Mouse (Mus musculus): Measurements from ENCODE around the gene Daxx.
A peak's percentile ranks its signal among the peaks of the same experiment; 100 is the strongest.

Daxx gene

GRCm38 (mm10) chr17:33920282-33921097, 11.3 kb downstream of the Daxx start:
- DNase-seq (ENCODE audit: low spot score) = peak; percentile 86

GRCm38 (mm10) chr17:33921361-33921760, 12.1 kb downstream of the Daxx start:
- no peak for DNase-seq (ENCODE audit: low spot score)

- DNase-seq (ENCODE audit: low spot score) = no peak
These were observed 15.5 kb downstream of the Daxx start for GRCm38 (mm10) chr17:33924577-33925283.

- DNase-seq (ENCODE audit: low spot score) = no peak
These were observed 16.3 kb downstream of the Daxx start for GRCm38 (mm10) chr17:33925406-33926116.

GRCm38 (mm10) chr17:33926207-33926932, 17.2 kb downstream of the Daxx start:
- DNase-seq (ENCODE audit: low spot score) = no peak

GRCm38 (mm10) chr17:33928251-33928947, 19.2 kb downstream of the Daxx start:
- DNase-seq (ENCODE audit: low spot score) = no peak

DNA sequence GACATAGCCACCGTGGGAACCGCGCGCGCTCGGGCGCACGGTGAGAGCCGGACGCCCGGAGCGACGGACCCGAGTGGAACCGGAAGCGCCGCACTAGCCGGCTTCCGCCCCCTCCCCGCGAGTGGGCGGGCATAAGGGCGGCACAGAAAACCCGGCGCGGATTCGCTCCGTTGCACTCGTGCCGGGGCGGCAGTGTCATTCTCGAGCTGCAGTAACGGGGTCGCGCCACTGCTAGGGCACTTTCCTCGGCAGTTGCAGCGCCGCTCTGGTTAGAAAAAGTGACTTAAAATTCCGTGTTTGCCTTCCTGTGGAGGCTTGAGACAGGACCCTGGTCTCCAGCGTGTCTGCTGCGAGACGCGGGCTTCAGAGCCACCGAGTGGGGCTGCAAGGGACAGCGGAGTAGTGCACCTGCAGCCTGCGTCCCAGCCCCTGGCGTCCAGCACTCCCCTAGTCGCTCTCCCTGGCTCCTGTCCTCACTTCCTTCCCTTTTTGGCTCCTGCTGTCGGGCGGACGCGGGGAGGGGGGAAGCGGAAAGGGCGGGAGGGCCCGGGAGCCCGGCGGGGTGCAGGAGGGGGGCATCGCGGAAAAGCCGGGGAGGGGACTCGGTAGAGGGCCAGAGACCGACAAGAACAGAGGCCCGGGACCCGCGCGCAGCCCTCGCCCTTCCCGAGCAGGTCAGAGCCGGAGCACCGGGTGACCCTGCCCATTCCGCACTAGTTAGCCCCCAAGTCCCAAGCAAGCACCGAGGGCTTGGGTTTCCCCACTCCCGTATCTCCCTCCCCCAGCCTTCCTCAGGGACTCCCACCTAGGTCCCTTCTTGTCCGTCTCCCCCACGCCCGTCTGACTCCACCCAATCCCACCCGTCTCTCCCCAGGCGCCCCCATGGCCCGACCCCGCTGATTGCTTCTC, 20.4 kb downstream of the Daxx start, which contains the start of gene Rgl2:
Gene Rgl2, plus strand, starts transcription at position 173 of the 909 bp plus-strand sequence.
- DNase-seq (ENCODE audit: low spot score) = peak; percentile 93

GRCm38 (mm10) chr17:33930280-33931158, 21.3 kb downstream of the Daxx start:
- DNase-seq (ENCODE audit: low spot score) = no peak

DNA sequence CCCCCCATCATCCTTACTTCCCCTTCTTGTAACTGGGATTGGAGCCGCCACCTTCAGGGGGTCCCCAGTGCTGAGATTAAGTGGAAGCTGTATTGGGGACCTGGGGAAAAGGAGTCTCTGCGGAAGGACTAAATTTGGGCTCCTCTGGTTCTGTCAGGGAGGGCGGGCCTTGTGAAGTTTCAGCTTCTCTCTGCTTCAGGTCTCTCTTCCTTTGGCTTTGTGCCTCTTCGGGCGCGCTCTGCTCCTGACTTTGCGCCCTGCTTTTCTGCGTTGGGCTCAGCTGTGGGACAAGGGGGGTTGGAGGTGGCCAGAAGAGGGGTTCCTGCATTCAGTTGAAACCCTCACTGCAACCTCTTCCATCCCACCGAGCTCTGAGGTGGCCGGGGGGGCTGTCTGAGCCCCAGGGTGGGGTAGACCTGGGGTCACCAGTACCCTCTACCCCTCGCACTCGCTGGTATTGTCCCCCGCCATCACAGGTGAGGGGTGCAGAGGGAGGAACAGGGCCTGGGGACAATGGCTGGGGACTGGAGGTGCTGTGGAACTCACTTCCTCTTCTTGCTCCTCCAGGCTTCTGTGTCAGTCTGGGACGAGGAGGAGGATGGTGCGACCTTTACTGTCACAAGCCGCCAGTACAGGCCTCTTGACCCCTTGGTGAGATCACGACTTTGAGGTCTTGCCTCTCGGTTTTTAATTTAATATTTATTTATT, 22.1 kb downstream of the Daxx start:
- no peak for DNase-seq (ENCODE audit: low spot score)

DNA sequence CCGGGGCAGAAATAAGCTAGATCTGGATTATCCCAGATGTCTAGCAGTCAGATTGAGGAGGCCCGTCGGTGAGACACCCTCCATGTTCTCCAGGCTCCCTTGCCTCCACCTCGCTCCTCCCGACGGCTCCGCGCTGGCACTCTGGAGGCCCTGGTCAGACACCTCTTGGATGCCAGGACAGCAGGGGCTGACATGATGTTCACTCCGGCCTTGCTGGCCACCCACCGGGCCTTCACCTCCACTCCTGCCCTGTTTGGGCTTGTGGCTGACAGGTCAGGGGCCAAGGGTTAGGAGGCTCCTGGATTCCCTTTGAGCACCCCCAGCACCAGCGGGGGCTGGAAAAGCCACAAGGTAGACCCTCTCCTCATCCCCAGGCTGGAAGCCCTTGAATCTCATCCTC, 22.7 kb downstream of the Daxx start:
- DNase-seq (ENCODE audit: low spot score) = no peak

- DNase-seq (ENCODE audit: low spot score) = no peak
These were observed 23.2 kb downstream of the Daxx start for GRCm38 (mm10) chr17:33932448-33932847.

- DNase-seq (ENCODE audit: low spot score) = no peak
These were observed 23.8 kb downstream of the Daxx start for GRCm38 (mm10) chr17:33932970-33933369.

DNA sequence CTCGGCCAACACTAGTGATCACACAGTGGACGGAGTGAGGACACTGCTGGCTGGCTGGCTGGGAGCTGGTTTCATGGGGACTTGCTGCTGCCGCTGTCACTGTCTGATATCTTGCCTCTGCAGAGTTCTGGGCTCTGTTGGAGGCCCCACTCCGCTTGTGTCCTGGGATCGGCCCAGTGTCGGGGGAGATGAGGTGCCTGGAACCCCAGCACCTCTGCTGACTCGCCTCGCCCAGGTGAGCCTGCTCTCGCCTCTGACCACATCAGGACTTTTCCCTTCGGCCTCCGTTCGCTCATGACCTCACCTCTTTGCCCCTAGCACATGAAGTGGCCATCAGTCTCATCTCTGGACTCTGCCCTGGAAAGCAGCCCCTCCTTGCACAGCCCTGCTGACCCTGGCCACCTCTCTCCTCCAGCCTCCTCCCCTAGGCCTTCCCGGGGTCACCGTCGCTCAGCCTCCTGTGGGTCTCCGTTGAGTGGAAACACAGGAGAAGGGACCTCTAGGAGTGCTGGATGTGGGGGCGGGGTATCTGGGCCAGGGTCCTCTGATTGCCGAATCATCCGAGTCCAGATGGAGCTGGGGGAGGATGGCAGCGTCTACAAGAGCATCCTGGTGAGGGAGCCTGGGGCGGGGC, 26.3 kb downstream of the Daxx start:
- no peak for DNase-seq (ENCODE audit: low spot score)

DNA sequence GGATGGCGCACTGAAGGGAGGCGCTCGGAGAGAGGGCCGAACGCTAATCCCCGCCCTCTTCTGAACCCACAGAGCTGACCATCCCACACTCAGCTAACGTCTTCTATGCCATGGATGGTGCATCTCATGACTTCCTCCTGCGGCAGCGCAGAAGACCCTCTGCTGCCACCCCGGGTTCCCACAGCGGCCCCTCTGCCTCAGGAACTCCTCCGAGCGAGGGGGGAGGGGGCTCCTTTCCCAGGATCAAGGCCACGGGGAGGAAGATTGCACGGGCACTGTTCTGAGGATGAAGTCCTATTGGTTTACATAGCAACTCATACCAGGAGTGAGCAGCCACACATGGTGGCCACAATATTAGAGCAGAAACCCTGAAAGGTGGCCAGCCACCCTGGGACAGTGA, 27.8 kb downstream of the Daxx start:
- no peak for DNase-seq (ENCODE audit: low spot score)

DNA sequence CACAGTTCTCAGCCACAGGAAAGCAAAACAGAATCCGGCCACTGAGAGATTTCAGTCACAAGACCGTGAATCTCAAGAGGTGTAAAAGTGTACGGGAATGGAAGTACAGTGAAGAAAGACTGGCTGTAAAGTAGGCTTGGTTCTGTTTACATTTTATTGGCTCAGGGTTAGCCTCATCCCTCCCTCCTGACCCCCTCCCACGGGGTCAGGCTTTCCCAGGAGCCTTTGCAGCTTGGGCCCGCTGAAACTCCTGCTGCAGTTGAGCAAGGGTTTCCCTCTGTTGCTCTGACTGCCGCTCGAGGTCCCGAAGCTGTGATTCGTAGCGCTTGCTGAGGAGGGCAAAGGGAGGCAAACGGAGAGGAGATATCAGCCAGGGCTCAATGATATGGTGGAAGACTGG, 29.6 kb downstream of the Daxx start:
- DNase-seq (ENCODE audit: low spot score) = no peak

DNA sequence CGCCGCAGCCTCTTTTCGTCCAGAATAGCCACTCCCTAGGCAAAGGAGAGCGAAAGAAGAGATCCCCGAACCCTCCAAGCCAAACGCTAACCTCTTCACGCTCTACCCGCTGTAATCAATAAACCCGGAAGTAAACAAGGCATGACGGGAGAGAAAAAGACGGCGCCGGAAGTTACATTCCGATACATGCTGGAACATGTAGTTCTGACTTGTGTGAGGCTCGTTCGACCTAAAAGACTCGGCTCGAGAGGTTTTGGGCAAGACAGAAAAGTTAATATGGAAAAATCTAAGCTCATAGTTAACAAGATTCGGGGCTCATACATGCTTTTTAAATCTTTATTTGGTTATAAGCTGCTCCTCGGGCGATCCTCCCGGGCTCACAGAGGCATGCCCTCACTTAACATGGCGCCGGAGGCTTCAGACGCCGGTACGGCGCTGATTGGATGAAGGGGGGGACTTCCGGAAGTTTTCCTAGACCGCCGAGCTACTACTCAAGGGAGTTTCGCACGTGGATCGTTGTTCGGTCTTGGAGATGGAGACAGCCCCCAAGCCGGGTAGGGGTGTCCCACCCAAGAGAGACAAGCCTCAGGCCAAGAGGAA, 31.1 kb downstream of the Daxx start, which contains the start of the genes Pfdn6 and Wdr46:
Gene Pfdn6, minus strand, starts transcription at position 138 of the 600 bp plus-strand sequence.
Gene Wdr46, plus strand, starts transcription at position 455 of the 600 bp plus-strand sequence.
- DNase-seq (ENCODE audit: low spot score) = peak; percentile 88

DNA sequence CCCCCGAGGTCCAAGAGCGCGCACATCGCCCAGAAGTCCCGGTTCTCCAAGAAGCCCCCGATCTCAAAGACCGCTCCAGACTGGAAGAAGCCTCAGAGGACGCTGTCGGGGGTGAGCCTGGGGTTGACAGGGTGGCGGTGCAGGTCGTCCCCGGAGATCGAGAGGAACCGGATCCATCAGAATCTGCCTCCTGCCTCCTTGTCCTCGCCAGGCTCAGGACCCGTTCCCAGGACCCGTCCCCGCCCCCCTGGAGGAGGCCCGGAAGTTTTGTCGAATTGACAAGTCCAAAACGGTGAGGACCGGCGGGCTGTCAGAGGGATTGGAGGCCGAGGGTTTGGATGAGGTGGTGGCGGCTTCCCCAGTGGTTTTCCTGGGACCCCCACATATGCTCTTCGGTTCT, 31.8 kb downstream of the Daxx start:
- no peak for DNase-seq (ENCODE audit: low spot score)

- no peak for DNase-seq (ENCODE audit: low spot score)
These were observed 32.2 kb downstream of the Daxx start for GRCm38 (mm10) chr17:33941381-33941780.

All from testis, postnatal 14 days (tissue).